Mouse (Mus musculus): ENCODE data around the gene Rhno1. TPM values are rescaled to one million over a fixed set of nuclear protein-coding genes. Genes with fewer than 3 reads are reported as not detected.
A peak's percentile ranks its signal among the peaks of the same experiment; 100 is the strongest.
"Not testable (repeated sequence)": the region's sequence is repeated elsewhere in the genome, so short reads cannot be mapped to it uniquely, and the experiment has no call there.

Rhno1 gene
- total RNA-seq (2022), result 1 to 10 TPM; 3.6 to 8.2 (median 5.6) TPM

- DNase-seq (ENCODE audit: low spot score in 2 of 2), result peak; percentile 65 to 77
Measured at GRCm38 (mm10) chr6:128362381-128363006, at the start of gene Rhno1, which contains the start of gene Foxm1. Gene Rhno1 (minus strand): TSS chr6:128362911. Gene Foxm1 (plus strand): TSS chr6:128362967.

GRCm38 (mm10) chr6:128411115-128411514 is 48.4 kb upstream of the Rhno1 start:
- peak; percentile 48 to 49 for DNase-seq (ENCODE audit: low spot score in 2 of 2)

DNA sequence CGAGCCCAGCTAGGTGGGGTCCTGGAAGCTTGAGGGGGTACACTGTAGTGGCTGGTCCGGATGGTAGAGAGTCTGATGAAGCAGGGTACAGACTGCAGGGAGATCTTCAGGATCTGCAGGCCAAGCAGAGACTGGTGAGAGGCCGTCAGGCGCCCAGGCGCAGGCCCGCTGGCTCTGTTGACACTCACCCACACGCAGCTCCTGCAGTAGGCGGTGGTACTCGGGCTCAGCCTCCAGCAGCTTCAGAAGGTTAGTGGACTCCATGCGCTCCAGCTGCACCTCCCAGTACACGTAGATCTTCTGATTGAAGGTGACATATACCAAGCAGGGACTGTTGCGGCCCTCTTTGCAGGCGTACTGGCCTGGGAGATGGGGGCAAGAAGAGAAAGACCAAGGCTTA is 47.6 kb upstream of the Rhno1 start:
- DNase-seq (ENCODE audit: low spot score in 2 of 2), result no peak

GRCm38 (mm10) chr6:128408544-128409125 is 45.9 kb upstream of the Rhno1 start:
- DNase-seq (ENCODE audit: low spot score in 2 of 2), result no peak

DNA sequence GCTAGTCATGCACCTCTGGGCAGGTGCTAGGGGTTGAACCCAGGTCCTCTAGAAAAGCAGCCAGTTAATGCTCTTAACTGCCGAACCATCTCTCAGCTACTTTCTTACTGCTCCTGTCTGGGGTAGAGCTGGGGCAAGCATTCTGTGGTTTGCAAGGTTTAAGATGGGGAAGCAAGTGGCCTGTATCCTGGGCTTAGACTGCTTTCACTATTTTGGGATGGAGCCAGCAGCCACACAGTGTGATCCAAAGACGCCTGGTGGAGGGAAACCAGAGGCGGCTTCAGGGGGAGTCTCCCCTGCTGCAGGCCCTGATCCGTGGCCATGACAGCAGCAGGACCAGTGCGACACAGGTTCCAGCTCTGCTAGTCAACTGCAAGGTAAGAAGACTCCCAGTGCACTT is 42.0 kb upstream of the Rhno1 start:
- no peak for DNase-seq (ENCODE audit: low spot score in 2 of 2)

- DNase-seq (ENCODE audit: low spot score in 2 of 2), result no peak
Measured at GRCm38 (mm10) chr6:128399421-128400185, 36.9 kb upstream of the Rhno1 start.

- no peak for DNase-seq (ENCODE audit: low spot score in 2 of 2)
Measured at GRCm38 (mm10) chr6:128398996-128399395, 36.3 kb upstream of the Rhno1 start, which contains the start of gene Nrip2. Gene Nrip2 (plus strand): TSS chr6:128399296.

DNA sequence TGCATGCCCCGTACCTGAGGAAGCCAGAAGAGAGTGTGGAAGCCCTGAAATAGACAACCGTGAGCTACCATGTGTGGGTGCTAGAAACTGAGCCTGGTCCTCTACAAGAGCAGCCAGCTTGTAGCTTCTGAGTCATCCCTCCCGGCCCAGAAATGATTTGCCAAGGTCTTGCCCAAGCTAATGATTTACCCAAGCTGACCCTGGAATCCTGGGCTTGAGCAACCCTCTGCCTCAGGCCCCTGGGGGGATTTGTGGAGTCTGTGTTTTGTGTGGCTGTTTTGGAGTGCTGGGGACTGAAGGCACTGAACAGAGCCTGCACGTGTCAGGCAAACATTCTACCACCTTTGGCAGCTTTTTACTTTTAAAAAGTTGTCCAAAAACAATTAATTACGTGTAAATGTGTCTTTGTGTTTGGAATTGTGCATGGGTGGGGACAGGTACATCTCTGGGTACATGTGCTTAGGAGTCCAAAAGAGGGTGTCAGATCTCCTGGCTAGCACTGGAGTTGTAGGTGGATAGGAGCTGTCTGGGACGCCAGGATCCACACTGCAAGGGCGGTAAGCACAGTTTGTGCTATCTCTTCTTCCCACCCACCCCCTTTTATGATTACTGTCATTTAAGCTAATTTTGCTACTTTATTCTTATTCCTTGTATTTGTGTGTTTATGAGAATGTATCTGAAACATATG is 35.0 kb upstream of the Rhno1 start:
- DNase-seq (ENCODE audit: low spot score in 2 of 2), result no peak

- no peak for DNase-seq (ENCODE audit: low spot score in 2 of 2)
Measured at GRCm38 (mm10) chr6:128390683-128391082, 28.0 kb upstream of the Rhno1 start.

- DNase-seq (ENCODE audit: low spot score in 2 of 2), result no peak
Measured at GRCm38 (mm10) chr6:128389185-128389584, 26.5 kb upstream of the Rhno1 start.

- DNase-seq (ENCODE audit: low spot score in 2 of 2), result no peak
Measured at GRCm38 (mm10) chr6:128385026-128385425, 22.3 kb upstream of the Rhno1 start.

GRCm38 (mm10) chr6:128383752-128384151 is 21.0 kb upstream of the Rhno1 start:
- no peak for DNase-seq (ENCODE audit: low spot score in 2 of 2)

DNA sequence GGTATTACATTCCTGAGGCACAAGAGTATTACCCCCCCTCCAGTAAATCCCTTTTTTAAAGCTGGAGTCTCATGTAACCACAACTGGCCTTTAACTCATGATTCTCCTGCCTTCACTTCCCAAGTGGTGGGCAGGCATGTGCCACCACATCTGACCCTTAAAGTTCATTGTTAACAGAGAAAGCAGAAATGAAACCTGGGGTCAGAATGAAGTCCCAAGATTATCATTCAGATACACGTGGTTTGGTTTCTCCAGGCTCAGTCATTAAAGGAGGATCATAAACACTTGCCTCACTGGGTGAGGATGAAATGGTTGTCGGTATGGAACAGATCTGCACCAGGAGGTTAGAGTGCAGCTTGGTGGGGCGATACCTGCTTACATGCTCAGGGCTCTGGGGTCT is 18.5 kb upstream of the Rhno1 start:
- DNase-seq (ENCODE audit: low spot score in 2 of 2), result no peak

- DNase-seq (ENCODE audit: low spot score in 2 of 2), result not testable (repeated sequence)
Measured at GRCm38 (mm10) chr6:128380594-128381167, 18.0 kb upstream of the Rhno1 start.

GRCm38 (mm10) chr6:128379636-128380035 is 16.9 kb upstream of the Rhno1 start:
- DNase-seq (ENCODE audit: low spot score in 2 of 2), result no peak

DNA sequence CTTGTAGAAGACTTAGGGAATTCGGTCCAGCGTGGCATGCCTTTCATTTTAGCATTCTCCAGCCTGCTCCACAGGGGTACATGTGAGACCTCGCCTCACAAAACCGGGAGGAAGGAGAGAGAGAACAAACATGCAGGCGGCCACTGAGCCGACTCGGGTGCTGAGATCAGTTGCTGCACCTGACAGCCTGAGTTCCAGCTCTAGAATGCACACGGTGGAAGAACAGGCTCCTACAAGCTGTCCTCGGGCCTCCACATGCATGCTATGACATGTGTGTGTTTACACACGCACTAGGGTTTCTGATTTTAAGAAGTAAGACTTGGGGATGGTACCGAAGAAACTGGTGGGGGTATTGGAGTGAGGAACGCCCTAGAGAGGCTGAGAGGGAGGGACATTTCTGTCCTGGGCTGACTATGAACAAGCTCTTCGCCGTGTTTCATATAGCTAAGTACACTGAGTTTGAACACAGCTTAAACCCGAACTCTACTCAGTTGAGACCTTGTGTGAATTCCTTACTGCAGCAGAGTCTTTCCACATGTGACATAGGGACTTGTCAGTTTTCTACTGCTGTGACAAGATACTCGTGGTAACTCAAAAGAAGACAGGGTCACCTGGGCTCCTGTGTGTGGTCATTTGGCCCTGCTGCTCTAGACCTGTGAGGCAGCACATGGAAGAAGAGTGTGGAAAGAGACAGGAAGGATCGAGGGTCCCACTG is 13.8 kb upstream of the Rhno1 start:
- DNase-seq (ENCODE audit: low spot score in 2 of 2), result no peak

DNA sequence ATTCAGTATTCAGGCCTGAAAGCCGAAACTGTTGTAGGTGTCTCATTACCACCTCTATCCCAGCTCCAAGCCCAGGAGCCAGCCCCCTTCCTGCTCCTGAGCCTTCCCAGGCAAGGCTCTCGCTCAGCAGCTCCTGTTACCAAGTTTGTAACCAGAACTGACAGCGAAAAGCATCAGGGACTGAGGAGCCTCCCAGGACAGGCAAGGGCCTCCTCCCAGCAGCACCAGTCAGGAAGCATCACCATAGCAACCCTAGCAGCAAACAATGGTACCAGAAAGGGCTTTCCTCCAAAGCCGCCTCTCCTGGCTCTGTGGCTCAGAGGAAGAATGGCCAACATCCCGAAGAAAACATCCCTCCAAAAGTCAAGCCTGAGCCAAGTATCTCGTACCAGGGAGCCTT is 12.5 kb upstream of the Rhno1 start, which contains the start of the genes Tex52 and Gm44596:
Gene Tex52, plus strand, starts transcription at position 265 of the 400 bp plus-strand sequence.
Gene Gm44596, plus strand, starts transcription at position 312 of the 400 bp plus-strand sequence.
- peak in 1 of 2 experiments; percentile 12 for DNase-seq (ENCODE audit: low spot score in 2 of 2)

DNA sequence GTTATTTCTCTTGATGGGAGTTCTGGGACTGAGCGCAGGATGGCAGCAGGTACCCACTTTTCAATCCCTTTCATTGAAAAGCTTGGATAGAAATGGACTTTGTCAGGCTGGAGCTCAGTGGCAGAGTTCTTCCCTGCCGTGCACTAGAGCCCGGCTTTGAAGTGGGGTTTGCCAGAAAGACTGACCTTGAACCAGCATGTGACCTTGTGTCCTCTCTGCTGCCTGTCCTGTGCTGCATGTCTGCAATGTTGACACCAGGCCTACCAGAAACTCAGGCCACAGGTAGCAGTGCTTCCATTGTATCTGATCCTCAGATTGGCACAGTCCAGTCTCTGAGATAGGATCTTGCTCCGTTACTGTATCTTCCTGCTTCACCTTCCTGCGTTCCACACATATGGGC is 7.3 kb upstream of the Rhno1 start:
- no peak for DNase-seq (ENCODE audit: low spot score in 2 of 2)

- DNase-seq (ENCODE audit: low spot score in 2 of 2), result no peak
Measured at GRCm38 (mm10) chr6:128366466-128366865, 3.8 kb upstream of the Rhno1 start.

DNA sequence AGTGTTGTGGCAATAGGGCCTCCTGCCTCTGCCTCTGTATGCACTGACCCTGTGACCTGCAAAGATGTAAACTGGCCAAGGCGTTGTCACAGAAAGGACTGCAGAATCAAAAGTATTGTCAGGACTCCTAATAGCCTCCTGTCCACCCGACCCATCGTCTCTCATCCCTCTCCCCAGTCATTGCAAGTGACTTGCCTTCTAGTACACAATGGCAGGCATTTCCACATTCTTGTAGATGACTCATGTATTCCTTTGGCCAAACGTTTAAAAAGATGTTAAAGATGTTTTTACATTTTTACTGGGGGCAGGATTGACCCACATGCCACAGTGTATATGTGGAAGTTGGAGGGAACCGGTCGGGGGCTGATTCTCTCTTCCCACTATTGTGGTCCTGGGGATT is 2.0 kb upstream of the Rhno1 start:
- DNase-seq (ENCODE audit: low spot score in 2 of 2), result no peak
